Comparison of ENCODE assay signal across 12 mouse cellular contexts in genomic region chr16:20710810-20711209, GRCm38 (mm10). TPM values are rescaled to one million over a fixed set of nuclear protein-coding genes. Genes with fewer than 3 reads are reported as not detected.
A peak's percentile ranks its signal among the peaks of the same experiment; 100 is the strongest.
DNase-seq lines count a peak whose midpoint lies in the region; ATAC-seq and TF ChIP-seq lines count a peak whose summit lies in the region.
"Had no signal": no experiment of that assay in that cellular context is flagged by ENCODE, and none has a peak within 500 bp of the region (broad histone marks: within the 10 kb centered on the region; RNA-seq: fewer than 3 reads in every experiment).

No protein-coding gene starts in this region.

- no peaks in the 10 kb centered on the region for H3K9me3 ChIP-seq in intestine, postnatal 0 days (ENCODE audit: control insufficient read depth)
- no peaks in the 10 kb centered on the region for H3K9me3 ChIP-seq in intestine, embryonic 15.5 days

- no peak overlapping the region for H3K4me3 ChIP-seq in intestine, postnatal 0 days (ENCODE audit: low read depth, low read length)
- H3K4me3 ChIP-seq in intestine, embryonic 15.5 days (replicated peaks): no peak overlapping the region

- H3K4me2 ChIP-seq in intestine, postnatal 0 days (replicated peaks; ENCODE audit: low read depth): no peak overlapping the region
- H3K4me2 ChIP-seq in intestine, embryonic 15.5 days (replicated peaks): no peak overlapping the region
- H3K4me2 ChIP-seq: midbrain, embryonic 11.5 days had no signal

- H3K27ac ChIP-seq in intestine, postnatal 0 days (ENCODE audit: low read depth, low read length): no peak overlapping the region
- no peak overlapping the region for H3K27ac ChIP-seq in intestine, embryonic 15.5 days

- peak; percentile 35 for DNase-seq in retina, postnatal 1 day
- DNase-seq in retina, embryonic 14.5 days (ENCODE audit: low spot score): no peak
- peak; percentile 45 for DNase-seq in induced T-regulatory cell, adult 2 months (ENCODE audit: low read depth)
- no peak for DNase-seq in spleen, postnatal 36 days (ENCODE audit: low spot score in 2 of 2)
- DNase-seq in spleen, adult 12 weeks (ENCODE audit: low spot score): no peak
- DNase-seq: kidney, postnatal 14 days; left cerebral cortex, postnatal 4 days; right cerebral cortex, postnatal 14 days had no signal

- peak; percentile 25; the same call in 1 of the 2 replicates for TF ChIP-seq CTCF in intestine, postnatal 0 days (IDR thresholded peaks at IDR 0.05; ENCODE audit: low read depth)

- 84% methylated on average over 4 of the region's 4 CpGs for WGBS in intestine, postnatal 0 days
- WGBS in intestine, embryonic 15.5 days: 85% methylated on average over 4 of the region's 4 CpGs

- H3K27me3 ChIP-seq in intestine, postnatal 0 days (replicated peaks; ENCODE audit: control insufficient read depth, insufficient read depth, low read length): no peaks in the 10 kb centered on the region
- no peaks in the 10 kb centered on the region for H3K27me3 ChIP-seq in intestine, embryonic 15.5 days (replicated peaks)

- H3K9ac ChIP-seq in intestine, postnatal 0 days (ENCODE audit: low read depth, low read length): no peak overlapping the region
- H3K9ac ChIP-seq in intestine, embryonic 15.5 days: no peak overlapping the region

- no peak for ATAC-seq in intestine, postnatal 0 days
- no peak for ATAC-seq in intestine, embryonic 15.5 days
- ATAC-seq: hindbrain, embryonic 16.5 days had no signal

- peaks cover 73% of the 10 kb centered on the region for H3K36me3 ChIP-seq in intestine, postnatal 0 days (ENCODE audit: control insufficient read depth, insufficient read depth)
- peaks cover 18% of the 10 kb centered on the region for H3K36me3 ChIP-seq in intestine, embryonic 15.5 days

- 0 out of 2 replicates have a peak, but pooled peaks cover 3% of the 10 kb centered on the region for H3K4me1 ChIP-seq in intestine, postnatal 0 days (replicated peaks; ENCODE audit: control insufficient read depth, insufficient read depth, low read length)
- peaks cover 20% of the 10 kb centered on the region for H3K4me1 ChIP-seq in intestine, embryonic 15.5 days (replicated peaks)

RNA-seq across cellular contexts. Expression of gene Polr2h, which starts 6.7 kb away (rescaled TPM):
- 52.9 and 54.2 TPM in 2 replicates for polyA plus RNA-seq in intestine, postnatal 0 days (2015; fragmentation: Nextera tagmentation; extraction: Ambion mirVana)
- polyA plus RNA-seq in intestine, embryonic 15.5 days (2015; fragmentation: Nextera tagmentation; extraction: Ambion mirVana): 104 and 112 TPM in 2 replicates

RNA-seq across cellular contexts. Expression of gene Clcn2, which starts 6.7 kb away (rescaled TPM):
- 5.4 and 6.1 TPM in 2 replicates for polyA plus RNA-seq in intestine, postnatal 0 days (2015; fragmentation: Nextera tagmentation; extraction: Ambion mirVana)
- 14.3 and 15.7 TPM in 2 replicates for polyA plus RNA-seq in intestine, embryonic 15.5 days (2015; fragmentation: Nextera tagmentation; extraction: Ambion mirVana)

RNA-seq across cellular contexts. Expression of gene Fam131a, which starts 17.8 kb away (rescaled TPM):
- polyA plus RNA-seq in intestine, postnatal 0 days (2015; fragmentation: Nextera tagmentation; extraction: Ambion mirVana): 4.7 and 5.0 TPM in 2 replicates
- 6.3 and 6.7 TPM in 2 replicates for polyA plus RNA-seq in intestine, embryonic 15.5 days (2015; fragmentation: Nextera tagmentation; extraction: Ambion mirVana)

RNA-seq across cellular contexts. Expression of gene Chrd, which starts 22.1 kb away (rescaled TPM):
- 2.3 TPM in 2 replicates for polyA plus RNA-seq in intestine, postnatal 0 days (2015; fragmentation: Nextera tagmentation; extraction: Ambion mirVana)
- polyA plus RNA-seq in intestine, embryonic 15.5 days (2015; fragmentation: Nextera tagmentation; extraction: Ambion mirVana): 3.3 and 3.6 TPM in 2 replicates

RNA-seq across cellular contexts. Expression of gene Thpo, which starts 23.5 kb away (rescaled TPM):
- polyA plus RNA-seq in intestine, postnatal 0 days (2015; fragmentation: Nextera tagmentation; extraction: Ambion mirVana): 2.4 and 2.7 TPM in 2 replicates
- polyA plus RNA-seq in intestine, embryonic 15.5 days (2015; fragmentation: Nextera tagmentation; extraction: Ambion mirVana): 1.8 and 2.4 TPM in 2 replicates

Comparison
In these comparisons a context has a peak if more than half of its experiments do, and no peak if none do; other contexts are left out.
1. DNase-seq: peak in retina, postnatal 1 day (single experiment) and induced T-regulatory cell, adult 2 months (single experiment); none in retina, embryonic 14.5 days (single experiment), spleen, postnatal 36 days (0 of 2) and spleen, adult 12 weeks (single experiment).